Mouse (Mus musculus): Measurements from ENCODE around the gene Lgals9.

The Lgals9 gene

GRCm38 (mm10) chr11:78920411-78920939 is 64.3 kb downstream of the Lgals9 start, which contains the start of gene Nos2:
Gene Nos2 (plus strand): TSS chr11:78920787.
- no peak for DNase-seq (ENCODE audit: low read depth, low spot score)

- DNase-seq (ENCODE audit: low read depth, low spot score) = no peak
Measured at GRCm38 (mm10) chr11:78919745-78920144, 65.0 kb downstream of the Lgals9 start.

GRCm38 (mm10) chr11:78916410-78916809 is 68.3 kb downstream of the Lgals9 start:
- DNase-seq (ENCODE audit: low read depth, low spot score) = no peak

- peak; percentile 33 for DNase-seq (ENCODE audit: low read depth, low spot score)
Measured at GRCm38 (mm10) chr11:78915473-78915872, 69.3 kb downstream of the Lgals9 start.
